Mouse (Mus musculus) A20 (cell line): Measurements from ENCODE around the gene F11.

Source experiments
- DNase-seq: peaks from one replicate; pipeline ENCODE4 v3.0.0-alpha.2; 2011; ENCODE audit warnings: low read depth, low spot score

The F11 gene

GRCm38 (mm10) chr8:45261920-45262319, at the start of gene F11:
Gene F11 (minus strand): TSS chr8:45262031.
- DNase-seq = no peak

- DNase-seq = no peak
Observed at GRCm38 (mm10) chr8:45310967-45311366, 49.1 kb upstream of the F11 start.

GRCm38 (mm10) chr8:45308366-45308765, 46.5 kb upstream of the F11 start, which contains the start of gene Gm45753:
Gene Gm45753 (minus strand): TSS chr8:45308466.
- DNase-seq = no peak

GRCm38 (mm10) chr8:45305479-45305878, 43.6 kb upstream of the F11 start:
- DNase-seq = no peak

GRCm38 (mm10) chr8:45304354-45304753, 42.5 kb upstream of the F11 start:
- DNase-seq = no peak

GRCm38 (mm10) chr8:45302390-45302789, 40.6 kb upstream of the F11 start:
- no peak for DNase-seq

- no peak for DNase-seq
Observed at GRCm38 (mm10) chr8:45295276-45295675, 33.4 kb upstream of the F11 start.

- DNase-seq = no peak
Observed at GRCm38 (mm10) chr8:45294687-45295086, 32.9 kb upstream of the F11 start, which contains the start of gene Klkb1. Gene Klkb1 (minus strand): TSS chr8:45294859.

GRCm38 (mm10) chr8:45291790-45292189, 30.0 kb upstream of the F11 start:
- no peak for DNase-seq

- no peak for DNase-seq
Observed at GRCm38 (mm10) chr8:45281630-45282029, 19.8 kb upstream of the F11 start.

- DNase-seq = no peak
Observed at GRCm38 (mm10) chr8:45277453-45277852, 15.6 kb upstream of the F11 start.

GRCm38 (mm10) chr8:45274317-45274716, 12.5 kb upstream of the F11 start:
- no peak for DNase-seq

- no peak for DNase-seq
Observed at GRCm38 (mm10) chr8:45269056-45269455, 7.2 kb upstream of the F11 start.

GRCm38 (mm10) chr8:45268485-45268884, 6.7 kb upstream of the F11 start:
- no peak for DNase-seq

GRCm38 (mm10) chr8:45267611-45268391, 6.0 kb upstream of the F11 start:
- DNase-seq = no peak

GRCm38 (mm10) chr8:45266993-45267392, 5.2 kb upstream of the F11 start:
- DNase-seq = no peak

- DNase-seq = no peak
Observed at GRCm38 (mm10) chr8:45264918-45265317, 3.1 kb upstream of the F11 start.

- no peak for DNase-seq
Observed at GRCm38 (mm10) chr8:45262851-45263250, 1.0 kb upstream of the F11 start.

- DNase-seq = no peak
Observed at GRCm38 (mm10) chr8:45258421-45258820, 3.4 kb downstream of the F11 start.

GRCm38 (mm10) chr8:45255040-45255439, 6.8 kb downstream of the F11 start:
- DNase-seq = no peak

- no peak for DNase-seq
Observed at GRCm38 (mm10) chr8:45254194-45254842, 7.5 kb downstream of the F11 start.

GRCm38 (mm10) chr8:45253586-45253985, 8.2 kb downstream of the F11 start:
- DNase-seq = no peak

GRCm38 (mm10) chr8:45253111-45253510, 8.7 kb downstream of the F11 start:
- DNase-seq = no peak
